Mouse (Mus musculus): ENCODE data around the gene Itpr2. TPM values are rescaled to one million over a fixed set of nuclear protein-coding genes. Genes with fewer than 3 reads are reported as not detected.

Gene Itpr2
- polyA plus RNA-seq, 1 experiment from 2014 or later = 5.9 TPM

GRCm38 (mm10) chr6:146357911-146358310, 144.1 kb downstream of the Itpr2 start:
- H3K27ac ChIP-seq (ENCODE audit: low read depth, low read length) = no peak overlapping the region
- WGBS = 73% methylated on average over 4 of the region's 4 CpGs
- H3K4me1 ChIP-seq (replicated peaks; ENCODE audit: control insufficient read depth, insufficient read depth, low read length) = no peaks in the 10 kb centered on the region
- no peak overlapping the region for H3K9ac ChIP-seq (ENCODE audit: low read depth, low read length)
- no peaks in the 10 kb centered on the region for H3K36me3 ChIP-seq (ENCODE audit: control insufficient read depth, insufficient read depth, low read length)
- no peaks in the 10 kb centered on the region for H3K9me3 ChIP-seq (ENCODE audit: control insufficient read depth, low read length)
- H3K4me2 ChIP-seq (replicated peaks; ENCODE audit: low read depth, low read length) = no peak overlapping the region
- H3K4me3 ChIP-seq (ENCODE audit: low read depth, low read length) = no peak overlapping the region
- ATAC-seq (ENCODE audit: low FRiP score) = no peak
- no peak for DNase-seq (ENCODE audit: low spot score)
- H3K27me3 ChIP-seq (ENCODE audit: control insufficient read depth, insufficient read depth, low read length) = no peaks in the 10 kb centered on the region

- Histone ChIP-seq H3K27ac (ENCODE audit: low read depth, low read length) (no peak overlapping the region), H3K4me3 (ENCODE audit: low read depth, low read length) (no peak overlapping the region), H3K4me2 (replicated peaks; ENCODE audit: low read depth, low read length) (no peak overlapping the region), H3K9me3 (ENCODE audit: control insufficient read depth, low read length) (no peaks in the 10 kb centered on the region), H3K36me3 (ENCODE audit: control insufficient read depth, insufficient read depth, low read length) (no peaks in the 10 kb centered on the region), H3K4me1 (replicated peaks; ENCODE audit: control insufficient read depth, insufficient read depth, low read length) (no peaks in the 10 kb centered on the region), H3K27me3 (ENCODE audit: control insufficient read depth, insufficient read depth, low read length) (no peaks in the 10 kb centered on the region), H3K9ac (ENCODE audit: low read depth, low read length) (no peak overlapping the region)
- WGBS = 63% methylated on average over 9 of the region's 9 CpGs
- ATAC-seq (ENCODE audit: low FRiP score) = no peak
- DNase-seq (ENCODE audit: low spot score) = no peak
Observed at GRCm38 (mm10) chr6:146352258-146352805, 149.7 kb downstream of the Itpr2 start.

GRCm38 (mm10) chr6:146351816-146352215, 150.2 kb downstream of the Itpr2 start:
- ATAC-seq (ENCODE audit: low FRiP score) (no peak), DNase-seq (ENCODE audit: low spot score) (no peak)
- Histone ChIP-seq H3K9me3 (ENCODE audit: control insufficient read depth, low read length) (no peaks in the 10 kb centered on the region), H3K4me3 (ENCODE audit: low read depth, low read length) (no peak overlapping the region), H3K27ac (ENCODE audit: low read depth, low read length) (no peak overlapping the region), H3K9ac (ENCODE audit: low read depth, low read length) (no peak overlapping the region), H3K4me2 (replicated peaks; ENCODE audit: low read depth, low read length) (no peak overlapping the region), H3K36me3 (ENCODE audit: control insufficient read depth, insufficient read depth, low read length) (no peaks in the 10 kb centered on the region), H3K27me3 (ENCODE audit: control insufficient read depth, insufficient read depth, low read length) (no peaks in the 10 kb centered on the region), H3K4me1 (replicated peaks; ENCODE audit: control insufficient read depth, insufficient read depth, low read length) (no peaks in the 10 kb centered on the region)
- 78% methylated on average over 7 of the region's 7 CpGs for WGBS

- Histone ChIP-seq H3K27me3 (ENCODE audit: control insufficient read depth, insufficient read depth, low read length) (no peaks in the 10 kb centered on the region), H3K4me1 (replicated peaks; ENCODE audit: control insufficient read depth, insufficient read depth, low read length) (no peaks in the 10 kb centered on the region), H3K4me2 (replicated peaks; ENCODE audit: low read depth, low read length) (no peak overlapping the region), H3K9me3 (ENCODE audit: control insufficient read depth, low read length) (no peaks in the 10 kb centered on the region), H3K36me3 (ENCODE audit: control insufficient read depth, insufficient read depth, low read length) (no peaks in the 10 kb centered on the region), H3K27ac (ENCODE audit: low read depth, low read length) (no peak overlapping the region), H3K9ac (ENCODE audit: low read depth, low read length) (no peak overlapping the region), H3K4me3 (ENCODE audit: low read depth, low read length) (no peak overlapping the region)
- 53% methylated on average over 4 of the region's 4 CpGs for WGBS
- DNase-seq (ENCODE audit: low spot score) (no peak), ATAC-seq (ENCODE audit: low FRiP score) (no peak)
Observed at GRCm38 (mm10) chr6:146347568-146347967, 154.5 kb downstream of the Itpr2 start.

GRCm38 (mm10) chr6:146346545-146347195, 155.4 kb downstream of the Itpr2 start:
- 91% methylated on average over 8 of the region's 8 CpGs for WGBS
- ATAC-seq (ENCODE audit: low FRiP score) = no peak
- Histone ChIP-seq H3K9me3 (ENCODE audit: control insufficient read depth, low read length) (no peaks in the 10 kb centered on the region), H3K27ac (ENCODE audit: low read depth, low read length) (no peak overlapping the region), H3K4me1 (replicated peaks; ENCODE audit: control insufficient read depth, insufficient read depth, low read length) (no peaks in the 10 kb centered on the region), H3K27me3 (ENCODE audit: control insufficient read depth, insufficient read depth, low read length) (no peaks in the 10 kb centered on the region), H3K4me2 (replicated peaks; ENCODE audit: low read depth, low read length) (no peak overlapping the region), H3K4me3 (ENCODE audit: low read depth, low read length) (no peak overlapping the region), H3K36me3 (ENCODE audit: control insufficient read depth, insufficient read depth, low read length) (no peaks in the 10 kb centered on the region), H3K9ac (ENCODE audit: low read depth, low read length) (no peak overlapping the region)
- no peak for DNase-seq (ENCODE audit: low spot score)

- no peak for ATAC-seq (ENCODE audit: low FRiP score)
- Histone ChIP-seq H3K27me3 (ENCODE audit: control insufficient read depth, insufficient read depth, low read length) (no peaks in the 10 kb centered on the region), H3K36me3 (ENCODE audit: control insufficient read depth, insufficient read depth, low read length) (no peaks in the 10 kb centered on the region), H3K4me3 (ENCODE audit: low read depth, low read length) (no peak overlapping the region), H3K27ac (ENCODE audit: low read depth, low read length) (no peak overlapping the region), H3K9me3 (ENCODE audit: control insufficient read depth, low read length) (no peaks in the 10 kb centered on the region), H3K4me1 (replicated peaks; ENCODE audit: control insufficient read depth, insufficient read depth, low read length) (no peaks in the 10 kb centered on the region), H3K4me2 (replicated peaks; ENCODE audit: low read depth, low read length) (no peak overlapping the region), H3K9ac (ENCODE audit: low read depth, low read length) (no peak overlapping the region)
- WGBS = 92% methylated on average over 3 of the region's 3 CpGs
- peak; percentile 43 for DNase-seq (ENCODE audit: low spot score)
Observed at GRCm38 (mm10) chr6:146344732-146345131, 157.3 kb downstream of the Itpr2 start.

GRCm38 (mm10) chr6:146343671-146344384, 158.2 kb downstream of the Itpr2 start:
- H3K27me3 ChIP-seq (ENCODE audit: control insufficient read depth, insufficient read depth, low read length) = no peaks in the 10 kb centered on the region
- H3K9ac ChIP-seq (ENCODE audit: low read depth, low read length) = no peak overlapping the region
- H3K36me3 ChIP-seq (ENCODE audit: control insufficient read depth, insufficient read depth, low read length) = no peaks in the 10 kb centered on the region
- no peaks in the 10 kb centered on the region for H3K4me1 ChIP-seq (replicated peaks; ENCODE audit: control insufficient read depth, insufficient read depth, low read length)
- no peak overlapping the region for H3K4me3 ChIP-seq (ENCODE audit: low read depth, low read length)
- H3K27ac ChIP-seq (ENCODE audit: low read depth, low read length) = no peak overlapping the region
- no peak overlapping the region for H3K4me2 ChIP-seq (replicated peaks; ENCODE audit: low read depth, low read length)
- WGBS = 44% methylated on average over 10 of the region's 10 CpGs
- H3K9me3 ChIP-seq (ENCODE audit: control insufficient read depth, low read length) = no peaks in the 10 kb centered on the region
- ATAC-seq (ENCODE audit: low FRiP score) (no peak), DNase-seq (ENCODE audit: low spot score) (no peak)

GRCm38 (mm10) chr6:146342995-146343394, 159.0 kb downstream of the Itpr2 start:
- H3K9me3 ChIP-seq (ENCODE audit: control insufficient read depth, low read length) = no peaks in the 10 kb centered on the region
- no peak overlapping the region for H3K4me3 ChIP-seq (ENCODE audit: low read depth, low read length)
- peak; percentile 13 for DNase-seq (ENCODE audit: low spot score)
- H3K4me1 ChIP-seq (replicated peaks; ENCODE audit: control insufficient read depth, insufficient read depth, low read length) = no peaks in the 10 kb centered on the region
- no peak for ATAC-seq (ENCODE audit: low FRiP score)
- no peaks in the 10 kb centered on the region for H3K27me3 ChIP-seq (ENCODE audit: control insufficient read depth, insufficient read depth, low read length)
- H3K36me3 ChIP-seq (ENCODE audit: control insufficient read depth, insufficient read depth, low read length) = no peaks in the 10 kb centered on the region
- H3K4me2 ChIP-seq (replicated peaks; ENCODE audit: low read depth, low read length) = no peak overlapping the region
- 7% methylated on average over 6 of the region's 6 CpGs for WGBS
- H3K9ac ChIP-seq (ENCODE audit: low read depth, low read length) = no peak overlapping the region
- no peak overlapping the region for H3K27ac ChIP-seq (ENCODE audit: low read depth, low read length)

GRCm38 (mm10) chr6:146341934-146342333, 160.1 kb downstream of the Itpr2 start:
- H3K9ac ChIP-seq (ENCODE audit: low read depth, low read length) = no peak overlapping the region
- H3K27ac ChIP-seq (ENCODE audit: low read depth, low read length) = no peak overlapping the region
- no peak overlapping the region for H3K4me3 ChIP-seq (ENCODE audit: low read depth, low read length)
- no peak overlapping the region for H3K4me2 ChIP-seq (replicated peaks; ENCODE audit: low read depth, low read length)
- WGBS = 72% methylated on average over 3 of the region's 3 CpGs
- ATAC-seq (ENCODE audit: low FRiP score) (no peak), DNase-seq (ENCODE audit: low spot score) (no peak)
- no peaks in the 10 kb centered on the region for H3K9me3 ChIP-seq (ENCODE audit: control insufficient read depth, low read length)
- H3K27me3 ChIP-seq (ENCODE audit: control insufficient read depth, insufficient read depth, low read length) = no peaks in the 10 kb centered on the region
- H3K4me1 ChIP-seq (replicated peaks; ENCODE audit: control insufficient read depth, insufficient read depth, low read length) = no peaks in the 10 kb centered on the region
- no peaks in the 10 kb centered on the region for H3K36me3 ChIP-seq (ENCODE audit: control insufficient read depth, insufficient read depth, low read length)

All from hindbrain, embryonic 11.5 days (tissue).